Mouse (Mus musculus) stomach, embryonic 14.5 days (tissue): ENCODE data around the gene Mier2. TPM values are rescaled to one million over a fixed set of nuclear protein-coding genes. Genes with fewer than 3 reads are reported as not detected.

ENCODE experiments used
- microRNA-seq: library from miRNA; unstranded; fragments of <30 nt; microRNA quantifications from one replicate; pipeline ENCODE4, GENCODE M21; 2016
- polyA plus RNA-seq: library from polyadenylated mRNA; unstranded; fragments of >200 nt; fragmentation: Nextera tagmentation; extraction: Ambion mirVana; gene quantifications from 2 replicates; pipeline ENCODE4 v1.2.1, GENCODE M21; 2014

Mier2 gene
- polyA plus RNA-seq, 1 experiment from 2014 or later, result 55.2 TPM

Small RNA genes lying within 50 kb of the gene (microRNA-seq; reads per million reads assigned to microRNA genes)
- gene Mir6909, result 1.0 reads per million

Other genes starting within 250 kb of the Mier2 start
- gene Vmn2r82, start 198.7 kb downstream of the Mier2 start, polyA plus RNA-seq, result not detected in 2 replicates
- gene Vmn2r83, start 86.5 kb downstream of the Mier2 start, polyA plus RNA-seq, result not detected in 2 replicates
- 58.5 and 61.4 TPM in 2 replicates for gene Plpp2, start 21.4 kb downstream of the Mier2 start, polyA plus RNA-seq
- gene Theg, start 32.1 kb upstream of the Mier2 start, polyA plus RNA-seq, result not detected in 2 replicates
- gene C2cd4c, start 58.8 kb upstream of the Mier2 start, polyA plus RNA-seq, result 0.04 and 0.13 TPM in 2 replicates
- gene Shc2, start 82.7 kb upstream of the Mier2 start, polyA plus RNA-seq, result 7.1 and 7.7 TPM in 2 replicates
- gene Odf3l2, start 90.5 kb upstream of the Mier2 start, polyA plus RNA-seq, result 0.20 TPM in 1 of 2 replicates, not detected in the other
- 29.7 and 30.0 TPM in 2 replicates for gene Madcam1, start 109.4 kb upstream of the Mier2 start, polyA plus RNA-seq
- 64.5 and 64.8 TPM in 2 replicates for gene Tpgs1, start 114.2 kb upstream of the Mier2 start, polyA plus RNA-seq
- 88.7 and 93.6 TPM in 2 replicates for gene Cdc34, start 127.0 kb upstream of the Mier2 start, polyA plus RNA-seq
- gene Gzmm, start 133.8 kb upstream of the Mier2 start, polyA plus RNA-seq, result 1.0 and 1.6 TPM in 2 replicates
- 871 and 937 TPM in 2 replicates for gene Bsg, start 149.3 kb upstream of the Mier2 start, polyA plus RNA-seq
- gene Hcn2, start 161.4 kb upstream of the Mier2 start, polyA plus RNA-seq, result 0.10 and 0.25 TPM in 2 replicates
- 26.3 and 31.8 TPM in 2 replicates for gene Polrmt, start 191.4 kb upstream of the Mier2 start, polyA plus RNA-seq
- gene Fgf22, start 199.9 kb upstream of the Mier2 start, polyA plus RNA-seq, result 0.29 and 0.39 TPM in 2 replicates
- 72.1 and 77.3 TPM in 2 replicates for gene Rnf126, start 211.8 kb upstream of the Mier2 start, polyA plus RNA-seq
- gene Fstl3, start 222.1 kb upstream of the Mier2 start, polyA plus RNA-seq, result 8.7 and 9.0 TPM in 2 replicates
- not detected in 2 replicates for gene Prss57, start 235.8 kb upstream of the Mier2 start, polyA plus RNA-seq
- 67.0 and 78.0 TPM in 2 replicates for gene Palm, start 238.4 kb upstream of the Mier2 start, polyA plus RNA-seq